Mouse (Mus musculus) Patski (cell line): ENCODE measurements around the gene Ugt1a5. TPM values are rescaled to one million over a fixed set of nuclear protein-coding genes. Genes with fewer than 3 reads are reported as not detected.
A peak's percentile ranks its signal among the peaks of the same experiment; 100 is the strongest.
"Not testable (repeated sequence)": the region's sequence is repeated elsewhere in the genome, so short reads cannot be mapped to it uniquely, and the experiment has no call there.

Experiments used
- ATAC-seq: fragments of 100-300 bp; one replicate; pipeline ENCODE4 v1.8.0; 2021
- CTCF ChIA-PET: fragments of 350-600 bp; sonication (Branson Sonifier 250); formaldehyde crosslinking; loops from one replicate; lab custom pipeline; 2022; ENCODE audit warnings: inconsistent platforms; lab: Charles Lee
- POLR2A ChIA-PET: fragments of 350-600 bp; sonication (Branson Sonifier 250); formaldehyde crosslinking; loops from one replicate; lab custom pipeline; 2022; ENCODE audit warnings: antibody characterized with exemption, inconsistent platforms; lab: Charles Lee
- DNase-seq: peaks from one replicate; pipeline ENCODE4 v3.0.0-alpha.2; 2011; ENCODE audit warnings: low read depth, low spot score
- H3K27me3 ChIP-seq: fragments of 371-371 bp; one replicate; pipeline ENCODE4 v1.5.1; 2021
- CTCF ChIP-seq: fragments of 100-300 bp; IDR thresholded peaks from one replicate; pipeline ENCODE4 v1.5.1; 2021
- in situ Hi-C: fragments of 300-500 bp; cut with MboI; formaldehyde crosslinking; loops from 3 replicates; pipeline ENCODE4 v1.11.1; 2018; ENCODE audit warnings: low pct_unique_long_range_greater_than_20kb, mixed read lengths
- polyA plus RNA-seq: library from polyadenylated mRNA; unstranded; gene quantifications from one replicate; pipeline ENCODE4 v1.2.3, GENCODE M21; 2021

The Ugt1a5 gene
- not detected for polyA plus RNA-seq

- in situ Hi-C loops = no loop called here
- TF ChIP-seq CTCF = no peak
- DNase-seq (no peak), ATAC-seq (no peak)
- ChIA-PET CTCF (no interaction called here), POLR2A (no interaction called here)
- H3K27me3 ChIP-seq = no peaks in the 10 kb centered on the region
Measured at GRCm38 (mm10) chr1:88165711-88166110, at the start of gene Ugt1a5. TSS of gene Ugt1a5 (plus strand) at chr1:88166012.

- DNase-seq, in situ Hi-C loops, POLR2A ChIA-PET, ATAC-seq, H3K27me3 ChIP-seq, CTCF ChIA-PET: not testable (repeated sequence)
- peak; percentile 50 for TF ChIP-seq CTCF
Measured at GRCm38 (mm10) chr1:88120550-88120949, 45.3 kb upstream of the Ugt1a5 start.

- DNase-seq, ATAC-seq, in situ Hi-C loops, H3K27me3 ChIP-seq, POLR2A ChIA-PET, CTCF ChIA-PET: not testable (repeated sequence)
- TF ChIP-seq CTCF = peak; percentile 59
Measured at GRCm38 (mm10) chr1:88121521-88121920, 44.3 kb upstream of the Ugt1a5 start.

- TF ChIP-seq CTCF = peak; percentile 51
- CTCF ChIA-PET = interaction anchor here (0.9 kb wide), 1 partner anchor 17 kb away, joined by 4 read pairs; no protein-coding TSS in a partner anchor
- DNase-seq, POLR2A ChIA-PET, in situ Hi-C loops, H3K27me3 ChIP-seq: not testable (repeated sequence)
- peak; percentile 39 for ATAC-seq
Measured at GRCm38 (mm10) chr1:88125827-88126360, 39.9 kb upstream of the Ugt1a5 start.

GRCm38 (mm10) chr1:88129091-88129490 is 36.7 kb upstream of the Ugt1a5 start:
- DNase-seq, in situ Hi-C loops, ATAC-seq, H3K27me3 ChIP-seq, POLR2A ChIA-PET, CTCF ChIA-PET: not testable (repeated sequence)

GRCm38 (mm10) chr1:88130223-88130622 is 35.6 kb upstream of the Ugt1a5 start:
- DNase-seq, H3K27me3 ChIP-seq, ATAC-seq, CTCF ChIA-PET, POLR2A ChIA-PET, in situ Hi-C loops: not testable (repeated sequence)

GRCm38 (mm10) chr1:88133908-88134456 is 31.8 kb upstream of the Ugt1a5 start:
- in situ Hi-C loops = no loop called here
- ChIA-PET POLR2A (no interaction called here), CTCF (interaction anchor here (1.3 kb wide), 1 partner anchor 9 kb away, joined by 5 read pairs; no protein-coding TSS in a partner anchor)
- TF ChIP-seq CTCF = no peak
- no peaks in the 10 kb centered on the region for H3K27me3 ChIP-seq
- DNase-seq (no peak), ATAC-seq (no peak)

- in situ Hi-C loops, DNase-seq, POLR2A ChIA-PET, CTCF ChIA-PET, H3K27me3 ChIP-seq: not testable (repeated sequence)
- peak; percentile 33 for ATAC-seq
Measured at GRCm38 (mm10) chr1:88134457-88135011, 31.3 kb upstream of the Ugt1a5 start, which contains the start of gene Ugt1a6a. TSS of gene Ugt1a6a (plus strand) at chr1:88134809.

- POLR2A ChIA-PET, CTCF ChIA-PET: not testable (repeated sequence)
Measured at GRCm38 (mm10) chr1:88135229-88135904, 30.4 kb upstream of the Ugt1a5 start.

GRCm38 (mm10) chr1:88136646-88137045 is 29.2 kb upstream of the Ugt1a5 start:
- in situ Hi-C loops = no loop called here
- POLR2A ChIA-PET = interaction anchor here (0.7 kb wide), 1 partner anchor 212 kb away, joined by 3 read pairs; no protein-coding TSS in a partner anchor
- H3K27me3 ChIP-seq = no peaks in the 10 kb centered on the region
- no peak for TF ChIP-seq CTCF
- CTCF ChIA-PET = no interaction called here
- DNase-seq (peak; percentile 30), ATAC-seq (no peak)

More at GRCm38 (mm10) chr1:88135229-88135904, 30.4 kb upstream of the Ugt1a5 start:
- in situ Hi-C loops, DNase-seq, H3K27me3 ChIP-seq: not testable (repeated sequence)
- peak; percentile 48 for ATAC-seq

GRCm38 (mm10) chr1:88137264-88137663 is 28.5 kb upstream of the Ugt1a5 start:
- CTCF ChIA-PET = interaction anchor here (1.4 kb wide), 1 partner anchor 18 kb away, joined by 3 read pairs; no protein-coding TSS in a partner anchor

More at GRCm38 (mm10) chr1:88137264-88137663, 28.5 kb upstream of the Ugt1a5 start:
- DNase-seq (no peak), ATAC-seq (no peak)
- in situ Hi-C loops = no loop called here
- POLR2A ChIA-PET = no interaction called here
- TF ChIP-seq CTCF = no peak
- H3K27me3 ChIP-seq = no peaks in the 10 kb centered on the region
